Mouse (Mus musculus) heart, postnatal 14 days (tissue): ENCODE measurements around the gene 1700018B08Rik. TPM values are rescaled to one million over a fixed set of nuclear protein-coding genes. Genes with fewer than 3 reads are reported as not detected.

ENCODE experiments used
- DNase-seq, 2 experiments: peaks; one replicate each; pipeline ENCODE4 v3.0.0; 2021 to 2022
- intact Hi-C: fragments of 180-260 bp; cut with DNase I; formaldehyde crosslinking; loops from one replicate; pipeline ENCODE4 v1.15.1; 2025
- long read RNA-seq, 2 experiments: library from polyadenylated mRNA; stranded (forward); transcript quantifications; one replicate each; pipeline ENCODE4 v2.0.0; 2021
- total RNA-seq, 2 experiments: library from RNA; stranded (reverse); gene quantifications; 2 replicates each; pipeline ENCODE4 v1.2.3; 2021

Gene 1700018B08Rik
- not detected for total RNA-seq
- long read RNA-seq, experiment 1, partial matches to known transcripts: 0 of 1 reads
- long read RNA-seq, experiment 1, other reads (novel, unspliced or antisense): 1 of 1 reads
- long read RNA-seq, experiment 2: 0 reads

- intact Hi-C loops: loop anchor here (10.0 kb wide), 1 partner anchor 290 kb away; no protein-coding TSS in a partner anchor
- DNase-seq: no peak
Measured at GRCm38 (mm10) chr8:121544276-121544785, at the start of gene 1700018B08Rik. TSS of gene 1700018B08Rik (minus strand) at chr8:121544320.

GRCm38 (mm10) chr8:121593293-121593692 is 49.2 kb upstream of the 1700018B08Rik start:
- intact Hi-C loops: no loop called here
- DNase-seq: no peak

GRCm38 (mm10) chr8:121591178-121592066 is 47.3 kb upstream of the 1700018B08Rik start:
- peak; percentile 52 to 61 for DNase-seq
- intact Hi-C loops: no loop called here

- peak; percentile 98 to 99 for DNase-seq
- intact Hi-C loops: no loop called here
Measured at GRCm38 (mm10) chr8:121590203-121591177, 46.4 kb upstream of the 1700018B08Rik start, which contains the start of gene Map1lc3b. TSS of gene Map1lc3b (plus strand) at chr8:121590361.

- DNase-seq: no peak
- intact Hi-C loops: loop anchor here (2.0 kb wide), 1 partner anchor 40 kb away; no protein-coding TSS in a partner anchor
Measured at GRCm38 (mm10) chr8:121589205-121589726, 45.1 kb upstream of the 1700018B08Rik start.

GRCm38 (mm10) chr8:121588750-121589149 is 44.6 kb upstream of the 1700018B08Rik start:
- intact Hi-C loops: loop anchor here (2.0 kb wide), 1 partner anchor 40 kb away; no protein-coding TSS in a partner anchor
- no peak for DNase-seq

- intact Hi-C loops: no loop called here
- peak; percentile 100 for DNase-seq
Measured at GRCm38 (mm10) chr8:121585159-121585825, 41.2 kb upstream of the 1700018B08Rik start.

- intact Hi-C loops: no loop called here
- no peak for DNase-seq
Measured at GRCm38 (mm10) chr8:121584730-121585129, 40.6 kb upstream of the 1700018B08Rik start.

- DNase-seq: no peak
- intact Hi-C loops: no loop called here
Measured at GRCm38 (mm10) chr8:121583653-121584052, 39.5 kb upstream of the 1700018B08Rik start.

GRCm38 (mm10) chr8:121580465-121580864 is 36.3 kb upstream of the 1700018B08Rik start:
- intact Hi-C loops: no loop called here
- DNase-seq: no peak

- intact Hi-C loops: loop anchor here (5.0 kb wide), 1 partner anchor 912 kb away; the partner anchor contains the start of genes Cox4i1, Emc8 and Gm27021
- peak; percentile 94 to 96 for DNase-seq
Measured at GRCm38 (mm10) chr8:121578676-121579451, 34.7 kb upstream of the 1700018B08Rik start, which contains the start of gene Fbxo31. TSS of gene Fbxo31 (minus strand) at chr8:121578806.

- no peak for DNase-seq
- intact Hi-C loops: loop anchor here (5.0 kb wide), 1 partner anchor 911 kb away; the partner anchor contains the start of genes Cox4i1, Emc8 and Gm27021
Measured at GRCm38 (mm10) chr8:121577751-121578675, 33.9 kb upstream of the 1700018B08Rik start.

- DNase-seq: no peak
- intact Hi-C loops: loop anchor here (5.0 kb wide), 1 partner anchor 908 kb away; the partner anchor contains the start of genes Cox4i1, Emc8 and Gm27021
Measured at GRCm38 (mm10) chr8:121575661-121576060, 31.5 kb upstream of the 1700018B08Rik start.

- peak; percentile 74 to 84 for DNase-seq
- intact Hi-C loops: no loop called here
Measured at GRCm38 (mm10) chr8:121573275-121573674, 29.2 kb upstream of the 1700018B08Rik start.

GRCm38 (mm10) chr8:121572121-121572520 is 28.0 kb upstream of the 1700018B08Rik start:
- intact Hi-C loops: no loop called here

GRCm38 (mm10) chr8:121570801-121571200 is 26.7 kb upstream of the 1700018B08Rik start:
- DNase-seq: no peak
- intact Hi-C loops: no loop called here

More at GRCm38 (mm10) chr8:121572121-121572520, 28.0 kb upstream of the 1700018B08Rik start:
- no peak for DNase-seq

- intact Hi-C loops: no loop called here
- no peak for DNase-seq
Measured at GRCm38 (mm10) chr8:121570335-121570734, 26.2 kb upstream of the 1700018B08Rik start.
